Mouse (Mus musculus) thymus, postnatal 36 days (tissue): ENCODE measurements around the gene Zfp768.
A peak's percentile ranks its signal among the peaks of the same experiment; 100 is the strongest.

Experiments
- DNase-seq, 2 experiments: peaks; one replicate each; pipeline ENCODE4 v3.0.0; 2022; ENCODE audit warnings: mixed read lengths in 2 of 2

Zfp768 gene

DNA sequence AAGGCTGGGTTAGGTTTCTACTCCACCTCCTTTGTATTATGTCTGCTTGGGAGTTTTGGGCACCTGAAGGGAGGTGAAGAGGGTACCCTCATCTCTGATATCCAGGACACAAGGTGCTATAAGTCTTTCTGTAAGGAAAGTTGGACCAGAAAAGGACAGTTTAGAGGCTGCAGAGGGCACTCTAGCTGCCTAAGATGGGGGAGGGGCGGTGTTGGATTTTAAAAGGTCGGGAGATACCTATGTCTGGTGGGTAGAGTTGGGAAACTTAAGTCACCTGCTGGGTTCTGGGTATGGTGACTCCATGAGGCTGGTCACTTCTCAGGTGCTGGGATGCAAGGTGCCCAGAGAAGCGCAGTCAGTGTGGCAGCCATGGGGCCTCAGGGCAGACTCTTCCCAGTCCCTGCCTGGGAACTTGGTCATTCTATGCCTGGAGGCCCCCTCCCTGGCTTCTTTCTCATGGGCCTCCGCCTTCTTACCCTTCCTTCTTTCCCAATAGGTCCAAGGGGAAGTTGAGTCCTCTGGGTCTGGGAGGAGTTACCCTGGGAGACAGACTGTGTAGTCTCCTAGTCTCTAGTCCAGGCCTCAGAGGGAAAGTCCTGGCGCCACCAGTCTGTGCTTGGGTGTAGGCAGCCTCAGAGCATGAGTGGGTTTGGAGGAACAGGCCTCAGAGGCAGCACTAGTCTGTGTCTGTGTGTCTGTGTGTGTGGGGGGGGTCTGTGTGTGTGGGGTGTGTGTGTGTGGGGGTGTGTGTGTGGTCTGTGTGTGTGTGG lies 48.4 kb downstream of the Zfp768 start:
- DNase-seq: peak; percentile 47 to 60

DNA sequence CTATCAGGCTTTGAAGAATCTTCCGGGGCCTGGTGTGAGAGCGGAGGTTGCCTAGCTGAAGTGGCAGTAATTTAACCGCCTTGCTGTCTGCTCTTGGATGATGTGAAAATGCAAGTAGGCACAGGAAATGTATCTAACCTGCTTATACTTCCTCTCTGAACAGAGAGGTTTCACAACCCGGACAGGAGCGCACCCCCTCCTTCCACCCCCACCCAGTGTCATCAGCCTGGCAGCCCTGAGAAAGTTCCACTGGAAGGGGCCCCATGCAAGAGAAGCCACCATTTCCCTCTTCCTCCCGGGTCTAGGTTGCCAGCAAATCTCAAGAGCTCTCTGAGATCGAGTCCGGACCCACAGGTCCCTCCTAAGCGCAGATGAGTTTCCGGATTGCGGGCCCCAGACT lies 49.3 kb downstream of the Zfp768 start, which contains the start of gene Itgal:
TSS of gene Itgal (plus strand) at position 163 of the 400 bp plus-strand sequence.
- peak; percentile 76 to 83 for DNase-seq
